Mouse (Mus musculus): ENCODE results near the gene Pecam1. TPM values are rescaled to one million over a fixed set of nuclear protein-coding genes. Genes with fewer than 3 reads are reported as not detected.

The Pecam1 gene
- polyA plus RNA-seq, 1 experiment from 2014 or later: 20.2 TPM

GRCm38 (mm10) chr11:106617821-106618580 is 132.4 kb downstream of the Pecam1 start:
- no peaks in the 10 kb centered on the region for H3K4me1 ChIP-seq (replicated peaks; ENCODE audit: control insufficient read depth, insufficient read depth)
- TF ChIP-seq CTCF (IDR thresholded peaks at IDR 0.05; ENCODE audit: low read depth): no peak
- no peak for TF ChIP-seq EP300 (optimal IDR thresholded peaks at IDR 0.05)
- DNase-seq (ENCODE audit: low spot score): no peak

DNA sequence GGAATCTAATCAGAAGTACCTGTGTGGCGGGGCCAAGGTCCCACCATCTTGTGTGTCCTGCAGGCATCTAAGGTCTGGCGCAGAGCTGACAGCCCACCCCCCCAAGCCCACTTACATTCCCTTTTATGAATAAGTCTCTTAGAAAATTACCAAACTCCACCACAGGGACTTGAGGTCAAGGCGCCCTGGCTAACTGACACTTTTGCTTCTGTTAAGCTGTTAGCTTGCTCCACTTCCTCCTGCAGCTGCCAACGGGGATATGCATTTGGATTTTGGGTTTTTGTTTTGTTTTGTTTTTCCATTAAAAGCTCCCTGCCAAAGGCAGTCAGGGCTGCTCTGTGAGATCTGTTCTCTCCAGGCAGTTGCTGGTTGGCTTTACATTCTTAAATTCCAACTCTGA is 134.9 kb downstream of the Pecam1 start:
- ATAC-seq (ENCODE audit: low FRiP score, low TSS enrichment): no peak
- 76% methylated on average over 4 of the region's 4 CpGs for WGBS
- Histone ChIP-seq H3K36me3 (ENCODE audit: control insufficient read depth, insufficient read depth, low read length) (no peaks in the 10 kb centered on the region), H3K9me3 (ENCODE audit: control insufficient read depth, low read length) (no peaks in the 10 kb centered on the region), H3K27ac (replicated peaks) (no peak overlapping the region), H3K27me3 (ENCODE audit: control insufficient read depth, insufficient read depth, low read length) (no peaks in the 10 kb centered on the region), H3K4me2 (replicated peaks; ENCODE audit: low read depth) (no peak overlapping the region), H3K4me1 (replicated peaks; ENCODE audit: control insufficient read depth, insufficient read depth) (no peaks in the 10 kb centered on the region), H3K4me3 (ENCODE audit: low read depth, low read length) (no peak overlapping the region), H3K9ac (ENCODE audit: low read length) (no peak overlapping the region)
- no peak for TF ChIP-seq EP300 (optimal IDR thresholded peaks at IDR 0.05)
- no peak for TF ChIP-seq CTCF (IDR thresholded peaks at IDR 0.05; ENCODE audit: low read depth)
- DNase-seq (ENCODE audit: low spot score): no peak

More at GRCm38 (mm10) chr11:106617821-106618580, 132.4 kb downstream of the Pecam1 start:
- Histone ChIP-seq H3K27me3 (ENCODE audit: control insufficient read depth, insufficient read depth, low read length) (no peaks in the 10 kb centered on the region; the same call in 1 of the 2 replicates), H3K4me3 (ENCODE audit: low read depth, low read length) (no peak overlapping the region), H3K27ac (replicated peaks) (no peak overlapping the region), H3K9me3 (ENCODE audit: control insufficient read depth, low read length) (no peaks in the 10 kb centered on the region), H3K9ac (ENCODE audit: low read length) (no peak overlapping the region), H3K4me2 (replicated peaks; ENCODE audit: low read depth) (no peak overlapping the region), H3K36me3 (ENCODE audit: control insufficient read depth, insufficient read depth, low read length) (no peaks in the 10 kb centered on the region)
- WGBS: 79% methylated on average over 13 of the region's 13 CpGs
- no peak for ATAC-seq (ENCODE audit: low FRiP score, low TSS enrichment)

DNA sequence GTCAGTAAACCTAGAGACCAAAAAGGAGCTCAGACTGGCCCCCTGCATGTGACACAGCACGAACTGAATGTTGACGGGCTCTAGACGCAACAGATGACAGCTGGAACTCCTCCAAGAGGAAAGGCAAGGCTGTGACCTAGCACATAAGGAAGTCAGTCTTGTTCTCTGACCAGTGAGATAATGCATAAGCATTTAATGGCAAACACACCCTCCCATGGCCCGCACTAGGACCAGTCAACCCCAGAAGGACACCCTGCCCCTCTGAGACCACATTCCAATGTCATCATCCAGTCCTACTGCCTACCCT is 136.1 kb downstream of the Pecam1 start:
- H3K9ac ChIP-seq (ENCODE audit: low read length): no peak overlapping the region
- peak overlapping the region; percentile 73 for H3K27ac ChIP-seq (replicated peaks)
- H3K27me3 ChIP-seq (ENCODE audit: control insufficient read depth, insufficient read depth, low read length): no peaks in the 10 kb centered on the region
- peak; percentile 48 for ATAC-seq (ENCODE audit: low FRiP score, low TSS enrichment)
- 24% methylated on average over 4 of the region's 4 CpGs for WGBS
- H3K4me2 ChIP-seq (replicated peaks; ENCODE audit: low read depth): no peak overlapping the region
- TF ChIP-seq EP300 (optimal IDR thresholded peaks at IDR 0.05) (no peak), CTCF (IDR thresholded peaks at IDR 0.05; ENCODE audit: low read depth) (no peak)
- no peaks in the 10 kb centered on the region for H3K9me3 ChIP-seq (ENCODE audit: control insufficient read depth, low read length)
- H3K4me3 ChIP-seq (ENCODE audit: low read depth, low read length): no peak overlapping the region
- H3K4me1 ChIP-seq (replicated peaks; ENCODE audit: control insufficient read depth, insufficient read depth): no peaks in the 10 kb centered on the region
- H3K36me3 ChIP-seq (ENCODE audit: control insufficient read depth, insufficient read depth, low read length): no peaks in the 10 kb centered on the region
- DNase-seq (ENCODE audit: low spot score): peak; percentile 55

DNA sequence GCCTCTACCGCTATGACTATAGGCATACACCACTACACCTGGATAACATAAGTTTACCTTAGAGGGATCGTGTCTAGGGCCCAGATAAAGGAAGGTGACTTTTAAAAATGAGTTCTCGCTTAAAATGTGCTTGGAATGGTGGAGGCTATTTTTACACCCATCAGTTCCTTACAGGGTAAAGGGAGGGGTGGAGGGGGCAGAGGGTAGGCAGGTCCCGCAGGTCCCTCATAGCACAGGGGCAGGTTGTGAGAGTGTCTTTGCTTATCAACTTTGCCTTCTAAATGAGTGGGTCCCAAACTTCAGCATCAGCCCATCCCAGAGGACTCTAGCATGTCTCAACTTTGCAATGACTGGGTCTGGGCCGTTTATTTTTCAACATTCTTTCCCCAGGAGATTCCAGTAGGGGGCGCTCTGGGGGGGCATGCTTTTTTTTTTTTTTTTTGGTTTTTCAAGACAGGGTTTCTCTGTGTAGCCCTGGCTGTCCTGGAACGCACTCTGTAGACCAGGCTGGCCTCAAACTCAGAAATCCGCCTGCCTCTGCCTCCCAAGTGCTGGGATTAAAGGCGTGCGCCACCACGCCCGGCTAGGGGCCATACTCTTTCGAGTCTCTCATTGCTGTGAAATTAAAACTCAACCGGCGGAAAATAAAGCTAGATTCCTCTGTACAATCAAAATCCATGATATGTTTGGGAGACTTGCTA is 136.6 kb downstream of the Pecam1 start:
- TF ChIP-seq CTCF (IDR thresholded peaks at IDR 0.05; ENCODE audit: low read depth) (peak; percentile 45), EP300 (optimal IDR thresholded peaks at IDR 0.05) (no peak)
- Histone ChIP-seq H3K27ac (replicated peaks) (peak overlapping the region; percentile 95), H3K4me3 (ENCODE audit: low read depth, low read length) (peak overlapping the region; percentile 95; the same call in 1 of the 2 replicates), H3K36me3 (ENCODE audit: control insufficient read depth, insufficient read depth, low read length) (no peaks in the 10 kb centered on the region), H3K4me1 (replicated peaks; ENCODE audit: control insufficient read depth, insufficient read depth) (no peaks in the 10 kb centered on the region), H3K4me2 (replicated peaks; ENCODE audit: low read depth) (peak overlapping the region; percentile 55), H3K9ac (ENCODE audit: low read length) (peak overlapping the region; percentile 38; the same call in 1 of the 2 replicates), H3K27me3 (ENCODE audit: control insufficient read depth, insufficient read depth, low read length) (no peaks in the 10 kb centered on the region), H3K9me3 (ENCODE audit: control insufficient read depth, low read length) (no peaks in the 10 kb centered on the region)
- DNase-seq (ENCODE audit: low spot score): no peak
- WGBS: 55% methylated on average over 13 of the region's 15 CpGs
- ATAC-seq (ENCODE audit: low FRiP score, low TSS enrichment): no peak; the same call in 1 of the 2 replicates

DNA sequence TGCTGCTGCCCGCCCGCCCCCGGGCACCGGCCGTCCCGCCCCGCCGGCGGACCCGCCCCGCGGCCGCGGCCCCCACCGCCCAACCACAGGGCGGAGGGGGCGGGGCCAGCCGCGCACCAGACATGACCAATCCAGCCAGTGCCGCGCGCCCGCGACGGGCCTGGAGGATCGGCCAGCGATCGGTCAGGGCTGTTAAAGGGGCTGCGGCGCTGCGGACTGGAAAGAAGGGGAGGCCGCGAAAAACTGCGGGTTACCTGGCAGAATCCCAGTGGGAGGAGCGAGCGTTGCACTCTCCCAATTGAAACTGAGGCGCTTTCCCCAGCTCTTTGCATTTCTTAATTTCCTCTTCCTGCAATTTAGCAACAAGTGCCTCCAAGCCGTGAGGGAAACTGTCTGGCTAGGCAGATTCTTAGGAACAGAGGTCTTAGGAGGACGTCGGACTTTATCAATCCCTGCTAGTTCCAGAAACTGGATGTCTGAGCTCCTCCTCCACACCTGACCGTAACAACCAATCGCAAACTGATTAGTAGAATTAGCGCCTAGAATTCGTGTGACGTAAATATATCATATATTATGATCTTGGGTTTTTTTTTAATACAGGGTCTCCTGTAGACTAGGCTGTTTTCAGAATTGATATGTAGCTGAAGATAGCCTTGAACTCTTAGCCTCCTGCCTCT is 137.3 kb downstream of the Pecam1 start, which contains the start of gene Tex2:
Gene Tex2 (minus strand): TSS at position 463 of the 677 bp plus-strand sequence.
- Histone ChIP-seq H3K4me1 (replicated peaks; ENCODE audit: control insufficient read depth, insufficient read depth) (no peaks in the 10 kb centered on the region), H3K9me3 (ENCODE audit: control insufficient read depth, low read length) (no peaks in the 10 kb centered on the region), H3K36me3 (ENCODE audit: control insufficient read depth, insufficient read depth, low read length) (no peaks in the 10 kb centered on the region), H3K4me3 (ENCODE audit: low read depth, low read length) (peak within 1 kb of the TSS; percentile 95), H3K27me3 (ENCODE audit: control insufficient read depth, insufficient read depth, low read length) (no peaks in the 10 kb centered on the region), H3K4me2 (replicated peaks; ENCODE audit: low read depth) (peak within 1 kb of the TSS; percentile 79), H3K9ac (ENCODE audit: low read length) (peak within 1 kb of the TSS; percentile 94), H3K27ac (replicated peaks) (peak within 1 kb of the TSS; percentile 95)
- WGBS: under 1% methylated on average over 38 of the region's 45 CpGs
- no peak for TF ChIP-seq CTCF (IDR thresholded peaks at IDR 0.05; ENCODE audit: low read depth)
- TF ChIP-seq EP300 (optimal IDR thresholded peaks at IDR 0.05): peak; percentile 21
- peak; percentile 98 for DNase-seq (ENCODE audit: low spot score)
- peak; percentile 96 for ATAC-seq (ENCODE audit: low FRiP score, low TSS enrichment)
